Mouse (Mus musculus) layer of hippocampus, adult 18-20 months (tissue): ENCODE data around the gene Klhl35. TPM values are rescaled to one million over a fixed set of nuclear protein-coding genes. Genes with fewer than 3 reads are reported as not detected.

Experiments used
- DNase-seq, 2 experiments: peaks; one replicate each; pipeline ENCODE4 v3.0.0; 2022; ENCODE audit warnings: low spot score in 2 of 2
- long read RNA-seq: library from polyadenylated mRNA; stranded (forward); transcript quantifications from one replicate; pipeline ENCODE4 v2.0.0, GENCODE M21; 2021
- total RNA-seq, 2 experiments: library from RNA; stranded (reverse); gene quantifications; 2 replicates each; pipeline ENCODE4 v1.2.3; 2021

The Klhl35 gene
- 1 to 10 TPM; 2.2 to 2.3 TPM for total RNA-seq
- long read RNA-seq, partial matches to known transcripts, result 0 of 1 reads
- long read RNA-seq, other reads (novel, unspliced or antisense), result 0 of 1 reads

DNA sequence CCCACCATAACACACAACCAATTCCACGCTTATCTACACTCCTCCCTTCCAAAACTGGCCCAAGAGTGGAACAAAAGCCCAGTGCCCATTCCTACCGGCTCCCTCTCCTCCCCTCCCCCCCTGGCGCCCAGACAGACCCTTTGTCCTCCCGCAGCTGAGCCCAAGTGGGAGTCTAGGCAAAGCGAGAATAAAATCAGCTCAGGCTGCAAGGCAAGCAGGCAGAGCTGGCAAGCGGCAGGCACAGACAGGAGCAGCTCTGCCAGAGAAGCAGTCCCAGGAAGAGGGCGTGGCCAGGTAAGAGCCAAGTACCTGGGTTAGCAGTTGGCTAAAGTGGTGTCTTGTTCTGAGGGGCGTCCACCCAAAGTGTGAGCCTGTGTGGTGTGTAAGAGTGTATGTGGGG lies at the start of gene Klhl35:
Gene Klhl35, plus strand, starts transcription at position 194 of the 400 bp plus-strand sequence.
- DNase-seq, result no peak

DNA sequence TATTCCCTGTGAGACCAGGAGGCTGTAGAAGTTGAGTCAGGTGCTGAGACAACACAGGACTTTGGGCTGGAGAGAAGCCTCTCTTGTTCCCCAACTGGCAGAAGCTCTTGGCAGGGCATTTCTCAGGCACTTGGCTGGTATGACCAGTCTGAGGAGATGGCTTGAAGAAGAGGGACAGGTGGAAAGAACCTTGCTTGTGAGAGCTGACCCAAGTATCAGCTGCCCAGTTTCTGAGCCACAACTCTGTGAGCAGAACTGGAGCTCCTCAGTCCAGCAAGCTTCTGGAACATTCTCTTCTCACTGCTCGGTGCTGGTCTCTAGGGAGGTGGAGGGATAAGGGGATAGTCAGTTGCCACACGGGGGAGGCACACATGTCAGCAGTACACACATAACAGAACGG lies 46.5 kb upstream of the Klhl35 start:
- no peak for DNase-seq

DNA sequence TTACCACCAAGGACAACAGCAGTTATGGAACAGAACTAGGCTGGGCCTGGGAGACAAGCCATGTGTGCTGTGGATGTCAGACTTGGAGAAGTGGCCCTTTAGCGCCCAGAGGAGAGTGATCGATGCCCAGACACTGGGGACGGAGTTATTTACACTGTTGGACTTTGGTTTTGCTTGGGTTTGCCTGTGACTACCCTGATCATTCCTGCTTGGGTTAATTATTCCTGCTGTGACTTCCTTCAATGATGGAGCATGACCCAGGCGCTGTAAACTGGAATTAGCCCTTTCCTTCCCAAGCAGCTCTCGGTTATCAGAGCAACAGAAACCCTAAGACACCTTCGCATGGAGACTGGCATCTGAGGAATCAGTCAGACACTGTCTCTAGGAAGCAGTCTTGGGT lies 44.8 kb upstream of the Klhl35 start:
- no peak for DNase-seq

DNA sequence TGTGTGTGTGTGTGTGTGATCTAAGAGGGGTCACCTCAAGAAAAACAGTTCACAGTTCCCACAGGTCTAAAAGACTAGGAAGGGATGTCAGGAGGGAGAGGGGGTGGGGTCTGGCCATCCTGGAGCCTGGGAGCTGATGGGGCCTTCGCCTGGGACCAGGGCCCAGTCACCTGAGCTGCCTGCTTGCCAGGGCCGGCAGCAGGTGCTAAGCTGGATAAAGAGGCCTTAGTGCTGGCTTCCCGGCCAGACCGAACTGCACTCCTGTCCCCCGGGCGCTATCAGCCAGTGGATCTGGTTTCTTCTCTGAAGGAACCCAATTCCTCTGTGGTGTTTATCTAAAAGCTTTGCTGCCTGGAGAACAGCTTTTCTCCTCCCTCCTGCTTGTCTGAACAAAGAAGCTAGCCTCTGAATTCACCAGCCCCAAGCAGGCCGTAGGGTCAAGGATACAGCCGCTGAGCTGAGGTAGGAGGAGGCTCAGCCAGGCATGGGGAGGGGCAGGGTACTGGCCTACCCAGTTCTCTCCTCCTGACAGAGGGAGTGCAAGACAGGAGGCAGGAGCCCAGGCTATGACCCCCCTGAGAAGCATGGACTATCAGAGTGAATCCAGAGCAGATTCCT lies 41.2 kb upstream of the Klhl35 start:
- no peak for DNase-seq

DNA sequence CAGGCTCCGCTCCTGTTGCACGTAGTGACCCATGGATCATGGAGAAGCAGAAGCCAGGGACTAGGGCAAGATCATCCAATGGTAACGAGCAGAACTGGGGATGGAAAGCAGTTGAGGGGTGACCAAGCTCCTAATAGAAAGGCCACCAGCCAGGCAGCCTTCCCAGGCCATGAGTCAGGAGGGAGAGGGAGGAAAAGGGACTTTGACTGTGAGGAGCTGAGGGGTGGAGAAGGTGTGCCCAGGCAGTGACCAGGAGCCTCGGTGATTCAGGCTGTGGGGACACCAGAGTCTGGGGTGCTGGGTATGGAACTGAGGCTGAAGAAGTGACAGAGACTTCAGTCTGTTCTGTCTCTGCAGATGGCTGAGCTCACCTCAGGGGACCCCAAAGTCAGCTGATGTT lies 40.1 kb upstream of the Klhl35 start:
- no peak for DNase-seq

DNA sequence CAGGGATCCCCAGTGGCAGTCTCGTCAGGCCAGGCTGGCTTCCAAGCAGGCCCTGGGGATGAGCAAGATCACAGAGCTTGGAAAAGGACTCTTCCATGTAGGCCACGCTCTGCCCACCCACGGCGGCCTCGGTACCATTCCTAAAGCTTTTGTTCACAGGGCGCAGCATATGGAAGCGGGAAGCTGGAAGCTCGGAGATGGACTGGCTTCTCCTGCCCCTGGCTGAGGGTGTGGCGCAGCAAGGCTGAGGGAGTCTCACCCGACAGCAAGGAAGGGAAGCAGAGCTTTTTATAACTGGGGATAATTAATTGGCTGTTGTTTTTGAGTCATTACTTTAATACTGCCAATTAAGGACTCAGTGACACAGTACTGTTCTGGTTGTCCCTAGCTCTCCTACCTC lies 38.8 kb upstream of the Klhl35 start:
- no peak for DNase-seq

DNA sequence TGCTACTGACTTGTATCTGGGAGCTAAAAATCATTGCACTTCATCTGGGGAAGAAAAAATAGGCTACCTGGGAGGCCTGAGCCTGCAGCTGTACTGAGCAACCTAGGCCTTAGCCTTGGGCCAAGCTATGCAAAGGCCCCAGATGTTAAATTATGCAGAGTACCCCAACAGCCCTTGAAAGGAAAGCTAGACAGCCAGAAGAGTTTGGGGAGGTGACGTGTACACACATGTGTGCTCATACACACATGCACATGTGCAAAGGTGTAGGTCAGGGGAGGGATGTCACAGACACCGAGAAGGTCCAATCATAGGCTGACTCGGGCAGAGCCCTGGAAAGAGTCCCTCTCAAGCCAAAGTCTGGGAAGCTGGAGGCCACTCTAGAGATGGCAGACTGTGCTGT lies 37.8 kb upstream of the Klhl35 start:
- no peak for DNase-seq

DNA sequence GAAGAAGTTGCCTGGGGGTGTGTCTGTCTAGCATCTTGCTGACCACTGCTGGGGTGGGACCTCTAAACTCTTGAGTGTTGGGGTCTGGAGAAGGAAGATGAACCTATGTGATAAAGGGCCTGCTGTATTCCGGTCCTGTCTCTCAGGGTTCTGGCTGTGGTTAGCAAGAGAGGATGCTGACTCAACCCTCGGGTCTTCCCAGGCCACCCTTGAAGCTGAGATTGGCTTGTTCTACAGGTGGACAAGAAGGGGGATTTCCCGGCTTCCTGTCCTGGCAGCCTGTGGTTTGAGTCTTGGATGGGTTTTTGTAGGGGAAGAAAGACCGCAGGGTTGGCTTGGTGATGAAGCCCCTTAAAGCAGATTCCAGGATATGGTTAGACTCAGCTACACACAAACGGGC lies 37.0 kb upstream of the Klhl35 start:
- DNase-seq, result no peak

DNA sequence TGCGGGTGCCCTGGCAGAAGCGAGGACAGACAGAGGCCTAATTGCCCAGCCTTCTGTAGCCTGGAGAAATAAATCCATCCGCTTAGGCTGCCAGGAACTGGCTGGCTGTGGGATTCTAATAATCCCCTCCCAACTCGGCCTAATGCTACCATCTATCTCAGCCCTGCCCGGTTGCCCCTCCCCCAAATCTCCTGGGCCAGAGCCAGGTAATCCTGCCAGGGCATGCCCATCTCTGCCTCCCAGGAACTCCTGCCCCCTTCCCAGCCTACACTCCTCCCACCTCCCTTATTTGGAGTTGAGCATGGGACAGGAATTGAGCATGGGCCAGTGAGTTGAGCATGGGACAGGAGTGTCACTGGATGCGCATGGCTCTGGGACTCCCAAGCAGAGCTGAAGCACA lies 36.0 kb upstream of the Klhl35 start:
- no peak for DNase-seq

DNA sequence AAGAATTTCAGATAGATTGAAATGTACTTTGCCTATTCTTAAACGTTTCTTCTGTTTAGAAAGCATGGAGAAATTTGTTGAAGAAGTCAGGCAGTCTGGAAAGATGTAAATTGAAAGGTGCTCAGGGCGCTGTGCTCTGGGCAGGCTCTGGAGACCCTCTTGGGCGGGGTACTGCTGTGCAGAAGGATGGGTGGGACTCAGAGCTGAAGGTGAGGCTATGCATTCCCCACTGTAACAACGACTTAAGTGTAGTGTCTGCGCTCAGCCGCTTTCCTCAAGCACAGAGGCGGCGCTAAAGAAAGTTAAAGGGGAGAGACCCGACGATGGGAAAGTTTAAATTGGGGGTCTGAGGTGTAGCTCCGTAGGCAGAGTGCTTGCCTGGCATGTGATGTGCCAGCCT lies 35.6 kb upstream of the Klhl35 start:
- DNase-seq, result no peak

DNA sequence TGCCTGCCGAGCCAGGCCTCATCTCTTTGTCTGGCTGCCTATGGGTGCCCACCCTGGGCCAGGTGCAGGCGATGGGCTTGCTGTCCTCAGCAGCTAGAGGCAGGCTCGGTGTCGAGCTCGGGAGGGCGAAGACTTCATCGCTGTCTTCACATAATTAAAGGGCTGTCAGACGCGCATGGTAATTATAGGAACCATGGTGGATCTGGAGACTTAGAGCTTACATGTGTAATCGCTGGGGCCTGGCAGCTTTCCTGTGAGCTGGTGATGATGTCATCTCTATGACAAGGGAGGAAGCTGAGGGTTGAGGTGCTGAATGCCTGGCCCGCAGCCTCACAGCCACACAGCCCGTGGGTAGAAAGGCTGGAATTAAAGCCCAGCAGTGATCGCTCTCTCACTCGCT lies 33.6 kb upstream of the Klhl35 start:
- DNase-seq, result peak; percentile 45 to 67

DNA sequence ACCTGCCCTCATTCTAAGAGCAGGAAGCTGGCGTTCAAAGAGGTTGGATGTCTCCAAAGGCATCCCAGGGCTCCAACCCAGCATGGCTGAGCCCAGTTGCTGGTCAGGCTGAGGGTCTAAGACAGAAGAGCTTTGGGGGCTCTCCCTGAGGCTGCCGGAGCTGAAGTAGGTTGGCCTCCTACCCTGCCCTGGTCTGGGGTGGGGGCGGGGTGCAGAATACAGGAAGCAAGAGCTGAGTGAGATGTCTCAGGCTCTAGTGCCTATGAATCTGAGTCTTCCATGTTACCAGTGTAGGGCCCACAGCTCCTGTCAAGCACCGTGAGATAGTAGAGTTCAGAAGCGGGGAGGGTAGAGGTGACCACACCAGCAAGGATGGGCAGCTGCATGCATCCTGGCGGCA lies 32.9 kb upstream of the Klhl35 start:
- DNase-seq, result no peak

DNA sequence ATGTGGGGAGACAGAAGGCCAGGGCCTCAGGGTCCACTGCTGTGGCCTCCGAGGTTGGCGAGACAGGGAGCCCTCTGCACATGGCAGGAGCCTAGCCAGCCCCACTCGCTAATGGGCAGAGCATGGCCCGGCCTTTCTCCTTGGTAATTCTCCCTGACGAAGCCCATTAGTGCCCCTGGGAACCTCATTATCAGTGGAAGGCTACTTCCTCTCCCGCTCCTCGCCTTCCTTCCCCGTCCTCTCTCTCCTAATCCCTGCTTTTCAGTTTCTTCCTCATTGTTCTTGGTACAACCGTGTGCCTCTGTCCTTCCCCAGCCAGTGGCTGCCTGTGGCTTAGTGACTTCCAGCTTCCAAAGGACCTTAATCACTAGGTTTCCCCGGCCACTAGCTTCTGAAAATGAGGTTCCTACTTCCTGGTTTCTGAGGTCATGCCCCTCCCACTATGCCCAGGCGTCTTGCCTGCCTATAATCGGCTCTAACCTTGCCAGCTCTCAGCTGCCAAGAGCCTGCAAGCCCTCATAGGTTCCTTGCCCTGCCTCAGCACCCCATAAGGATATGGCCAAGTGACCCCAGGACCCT lies 31.0 kb upstream of the Klhl35 start:
- DNase-seq, result no peak

DNA sequence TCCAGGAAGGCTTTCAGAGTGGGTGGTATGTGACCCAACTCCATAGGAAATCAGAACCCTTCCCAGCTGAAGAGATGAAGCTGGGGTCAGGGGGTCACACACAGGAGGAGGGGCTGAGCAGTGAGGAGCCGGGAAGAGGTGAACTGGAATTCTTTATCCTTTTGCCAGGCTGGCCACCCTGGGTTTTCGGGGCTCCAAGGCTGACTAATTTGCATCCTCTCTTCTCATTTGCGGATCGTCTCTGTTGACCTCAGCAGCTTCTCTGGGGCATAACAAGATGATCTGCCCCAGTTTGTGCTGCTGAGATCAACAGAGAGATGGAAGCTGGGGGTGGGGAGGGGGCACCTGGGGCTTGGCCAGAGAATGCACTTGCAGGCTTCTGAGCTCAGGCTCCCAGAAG lies 29.3 kb upstream of the Klhl35 start:
- no peak for DNase-seq

DNA sequence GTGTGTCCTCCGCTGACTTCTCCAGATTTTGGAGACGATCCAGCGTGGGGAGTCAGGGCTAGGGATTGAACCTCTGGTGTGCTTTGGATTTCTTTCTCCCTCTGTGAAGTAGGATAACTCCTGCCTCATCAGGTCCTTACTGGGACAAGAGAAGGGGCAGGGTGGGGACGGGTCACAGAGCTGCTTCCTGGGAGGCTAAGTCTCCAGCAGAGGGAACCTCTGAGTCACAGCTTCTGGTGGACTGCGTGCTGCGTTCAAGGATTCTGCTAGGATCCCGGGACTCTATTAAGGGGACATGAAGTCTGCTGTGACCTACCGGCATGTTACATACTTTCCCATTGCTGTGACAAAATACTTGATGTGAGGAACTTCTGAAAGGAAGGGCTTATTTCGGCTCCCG lies 26.9 kb upstream of the Klhl35 start:
- no peak for DNase-seq

DNA sequence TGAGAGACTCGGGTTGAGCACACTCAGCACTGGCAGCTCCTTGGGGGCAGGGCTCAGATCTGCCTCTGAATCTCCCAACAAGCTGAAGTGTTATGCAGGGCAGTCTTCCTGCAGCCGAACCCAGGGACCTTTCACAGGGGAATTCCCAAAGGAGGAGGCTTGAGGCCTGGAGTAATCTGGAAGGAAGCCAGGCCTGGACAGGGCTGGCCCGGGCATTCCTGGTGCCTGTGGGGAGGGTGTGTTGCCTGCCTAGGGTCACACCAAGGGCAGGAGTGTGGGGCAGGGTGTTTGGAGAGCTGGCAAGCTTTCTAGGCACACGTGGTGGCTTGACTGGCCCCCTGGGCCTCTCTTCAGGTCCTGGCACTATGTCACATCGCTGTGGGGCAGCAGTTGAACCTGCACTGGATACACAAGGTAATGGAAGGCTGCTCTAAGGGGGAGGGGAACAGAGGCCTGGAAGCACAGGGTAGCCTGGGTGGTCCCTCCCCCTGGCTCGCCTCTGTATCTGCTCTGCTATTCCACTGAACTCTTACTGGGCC lies 24.2 kb upstream of the Klhl35 start:
- DNase-seq, result no peak

DNA sequence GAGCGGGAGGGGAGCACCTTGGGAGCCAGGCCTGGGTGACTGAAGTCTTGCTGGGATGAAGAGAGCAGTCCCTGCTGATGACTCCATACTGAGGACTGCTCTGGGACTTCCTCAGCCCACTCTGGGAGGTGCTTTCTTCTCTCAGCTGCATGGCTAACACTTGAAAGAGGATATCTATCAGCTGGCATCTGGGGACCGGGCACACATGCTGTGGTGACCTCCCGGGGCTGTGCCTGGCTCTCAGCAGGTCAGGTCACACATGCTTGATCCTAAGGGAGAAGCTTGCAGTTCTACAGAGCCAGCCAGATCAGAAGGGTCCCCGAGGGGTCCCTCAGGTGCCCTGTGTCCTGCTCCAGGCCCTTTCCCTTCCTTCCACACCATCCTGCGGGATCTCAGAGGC lies 22.6 kb upstream of the Klhl35 start:
- no peak for DNase-seq

DNA sequence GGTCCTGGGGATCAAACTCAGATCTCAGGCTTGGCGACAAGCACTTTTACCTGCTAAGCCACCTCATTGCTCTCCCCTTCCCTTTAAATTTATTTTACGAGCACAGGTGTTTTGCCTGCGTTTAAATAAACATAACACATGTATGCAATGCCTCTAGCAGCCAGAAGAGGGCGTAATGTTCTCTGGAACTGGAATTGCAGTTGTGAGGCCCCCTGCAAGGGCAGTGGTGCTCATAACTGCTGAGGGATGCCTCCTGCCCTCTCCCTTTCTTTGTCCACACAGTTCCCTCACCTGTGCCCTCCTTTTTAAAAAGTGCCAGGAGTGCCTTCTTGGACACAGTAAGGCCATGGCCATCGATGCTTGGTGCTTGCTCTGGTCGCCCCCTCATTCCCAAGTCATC lies 21.8 kb upstream of the Klhl35 start:
- no peak for DNase-seq

DNA sequence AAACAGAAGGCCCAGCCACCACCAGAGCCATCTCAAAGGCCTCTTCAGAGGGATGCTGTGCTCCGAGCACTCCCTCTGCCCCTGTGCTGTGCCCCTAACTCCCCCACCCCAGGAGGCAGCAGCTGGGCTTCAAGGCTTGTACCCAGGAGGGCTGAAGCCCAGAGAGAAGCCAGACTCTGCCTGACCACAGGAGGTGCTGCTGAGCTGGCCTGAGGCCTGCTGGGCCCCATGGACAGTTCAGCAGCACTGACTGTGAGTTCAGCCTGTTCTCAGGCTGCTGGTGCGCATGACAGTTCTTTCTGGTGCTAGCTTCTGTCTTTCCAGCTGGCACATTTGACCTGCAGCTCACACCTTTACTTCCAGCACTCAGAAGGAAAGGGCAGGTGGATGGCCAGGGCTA lies 20.0 kb upstream of the Klhl35 start:
- no peak for DNase-seq

DNA sequence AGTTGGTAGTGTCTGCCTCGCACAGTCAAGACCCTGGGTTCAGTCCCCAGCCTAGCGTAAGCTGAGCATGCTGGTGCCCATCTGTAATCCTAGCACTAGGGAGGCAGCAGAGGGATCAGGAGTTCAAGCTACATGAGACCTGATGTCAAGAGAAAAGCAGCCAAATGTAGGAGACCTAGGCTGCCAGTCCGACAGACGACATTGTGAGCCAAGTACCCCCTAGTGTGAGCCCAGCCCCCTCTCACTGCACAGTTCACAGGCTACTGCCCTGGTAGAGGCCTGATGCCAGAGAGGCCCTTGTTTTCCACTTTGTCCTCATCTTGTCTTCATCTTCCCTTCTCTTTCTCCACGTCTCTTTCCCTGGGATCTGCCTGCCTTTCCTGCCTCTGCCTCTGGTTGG lies 18.5 kb upstream of the Klhl35 start:
- no peak for DNase-seq

DNA sequence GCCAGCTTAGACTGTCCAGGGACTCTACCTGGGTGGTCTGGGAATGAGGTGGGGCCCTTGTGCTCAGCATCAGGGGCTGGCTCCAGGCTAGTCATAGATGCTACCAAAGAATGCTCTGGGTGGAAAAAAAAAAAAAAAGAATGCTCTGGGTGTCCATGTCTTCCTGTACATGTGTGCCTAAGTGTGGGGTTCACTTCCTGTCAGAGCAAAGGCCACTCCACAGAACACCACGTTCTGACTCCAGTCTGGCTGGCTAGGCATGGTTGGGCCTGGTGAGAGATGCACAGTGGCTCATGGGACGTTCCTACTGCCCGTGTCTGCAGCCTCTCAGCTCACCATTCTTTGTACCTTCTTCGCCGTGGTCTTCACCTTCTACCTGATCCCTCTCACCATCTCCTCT lies 17.2 kb upstream of the Klhl35 start:
- no peak for DNase-seq

DNA sequence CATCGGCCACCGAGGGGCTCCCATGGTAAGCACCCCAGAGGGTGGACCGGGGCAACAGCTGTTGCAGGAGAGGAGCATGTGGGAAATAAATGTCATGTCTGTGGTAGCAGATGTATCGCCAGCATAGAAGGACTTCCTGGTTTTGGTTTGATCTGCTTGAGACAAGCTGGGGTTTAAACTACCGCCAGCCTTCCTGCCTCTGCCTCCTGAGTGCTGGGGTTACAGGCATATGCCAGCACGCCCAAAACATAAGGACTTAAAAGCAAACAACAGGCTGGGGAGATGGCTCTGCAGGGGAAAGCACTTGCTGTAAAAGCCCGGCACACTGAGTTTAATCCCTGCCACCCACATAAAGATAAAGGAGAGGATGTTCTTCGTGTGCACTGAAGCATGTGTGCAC lies 16.7 kb upstream of the Klhl35 start:
- DNase-seq, result no peak

DNA sequence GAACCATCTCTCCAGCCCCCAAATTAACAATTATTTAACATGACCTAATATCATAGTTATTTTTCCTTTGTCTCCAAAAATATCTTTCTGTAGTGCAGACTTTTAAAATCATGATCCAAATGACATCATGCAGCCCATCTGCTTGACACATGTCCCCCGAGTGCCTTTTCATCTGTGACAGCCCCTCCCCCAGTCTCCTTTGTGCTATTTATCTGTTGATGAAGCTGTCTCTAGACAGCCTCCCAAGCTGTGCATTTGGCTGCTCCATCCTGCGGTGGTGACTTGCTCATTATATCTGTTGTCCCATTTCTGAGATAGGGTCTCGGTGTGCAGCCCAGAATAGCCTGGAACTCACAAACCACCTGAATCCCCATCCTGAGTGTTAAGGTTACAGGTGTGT lies 16.1 kb upstream of the Klhl35 start:
- peak; percentile 65 to 90 for DNase-seq
